Mouse (Mus musculus) forebrain, embryonic 13.5 days (tissue): ENCODE measurements around the gene Plbd1. TPM values are rescaled to one million over a fixed set of nuclear protein-coding genes. Genes with fewer than 3 reads are reported as not detected.

ENCODE experiments used
- ATAC-seq: fragments of 200-750 bp; cut with Nextera tagmentation; 2 replicates; pipeline ENCODE4 v1.8.0; 2017
- H3K27ac ChIP-seq: fragments of 300-500 bp; sonication (generic); 2 replicates; pipeline ENCODE4 v1.5.1; 2015; ENCODE audit warnings: inconsistent platforms, mild to moderate bottlenecking, moderate library complexity
- H3K27me3 ChIP-seq: fragments of 300-500 bp; sonication (generic); 2 replicates; pipeline ENCODE4 v1.6.1; 2015; ENCODE audit warnings: mild to moderate bottlenecking, inconsistent platforms
- H3K36me3 ChIP-seq: fragments of 300-500 bp; sonication (generic); 2 replicates; pipeline ENCODE4 v1.6.1; 2015; ENCODE audit warnings: mild to moderate bottlenecking, inconsistent platforms; ENCODE audit not compliant: poor library complexity, severe bottlenecking
- H3K4me1 ChIP-seq: fragments of 300-500 bp; sonication (generic); 2 replicates; pipeline ENCODE4 v1.6.1; 2015; ENCODE audit warnings: inconsistent platforms
- H3K4me2 ChIP-seq: fragments of 300-500 bp; sonication (generic); 2 replicates; pipeline ENCODE4 v1.6.1; 2015; ENCODE audit warnings: inconsistent platforms, mild to moderate bottlenecking, moderate library complexity
- H3K4me3 ChIP-seq: fragments of 300-500 bp; sonication (generic); 2 replicates; pipeline ENCODE4 v1.5.1; 2015; ENCODE audit warnings: mild to moderate bottlenecking, inconsistent platforms
- H3K9ac ChIP-seq: fragments of 300-500 bp; sonication (generic); 2 replicates; pipeline ENCODE4 v1.6.1; 2015; ENCODE audit warnings: mild to moderate bottlenecking, inconsistent platforms
- H3K9me3 ChIP-seq: fragments of 300-500 bp; sonication (generic); replicated peaks from 2 replicates; pipeline ENCODE4 v1.6.1; 2016; ENCODE audit warnings: inconsistent platforms
- WGBS: fragments of 180-500 bp; shearing (Covaris S2); methylation state at CpG from one replicate; pipeline ENCODE4 v1.1.7; 2015; 5-methylcytosine and 5-hydroxymethylcytosine counted together
- polyA plus RNA-seq: library from polyadenylated mRNA; unstranded; fragments of >200 nt; fragmentation: Nextera tagmentation; extraction: Ambion mirVana; gene quantifications from 2 replicates; pipeline ENCODE4 v1.2.1, GENCODE M21; 2015

Plbd1 gene
- 0.28 and 0.33 TPM in 2 replicates for polyA plus RNA-seq

DNA sequence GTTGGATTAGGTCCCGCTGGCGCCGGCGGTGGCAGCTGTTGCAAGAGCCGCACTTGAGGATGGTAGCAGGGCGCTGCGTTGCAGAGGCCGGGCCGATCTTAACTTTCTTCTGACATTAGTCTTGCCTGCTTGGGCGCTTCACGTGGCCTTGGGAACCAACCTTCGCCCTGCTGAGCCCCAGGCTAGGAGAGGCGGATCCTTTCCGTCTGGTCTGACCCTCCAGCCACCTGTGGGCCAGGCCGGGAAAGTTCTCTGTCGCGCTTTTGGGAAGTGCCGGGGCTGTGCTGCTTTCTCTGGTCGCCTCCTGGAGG is at the start of gene Plbd1:
Gene Plbd1, minus strand, starts transcription at position 223 of the 311 bp plus-strand sequence.
- Histone ChIP-seq H3K4me1 (peaks cover 10% of the 10 kb centered on the region), H3K27me3 (peaks cover 40% of the 10 kb centered on the region), H3K9ac (peak within 1 kb of the TSS; percentile 48; the same call in 1 of the 2 replicates), H3K36me3 (no peaks in the 10 kb centered on the region), H3K27ac (no peak within 1 kb of the TSS), H3K4me2 (peak within 1 kb of the TSS; percentile 60), H3K9me3 (no peaks in the 10 kb centered on the region), H3K4me3 (peak within 1 kb of the TSS; percentile 34)
- 0 out of 2 replicates have a peak, but pooled peaks have one; percentile 27 for ATAC-seq
- 1% methylated on average over 19 of the region's 19 CpGs for WGBS

DNA sequence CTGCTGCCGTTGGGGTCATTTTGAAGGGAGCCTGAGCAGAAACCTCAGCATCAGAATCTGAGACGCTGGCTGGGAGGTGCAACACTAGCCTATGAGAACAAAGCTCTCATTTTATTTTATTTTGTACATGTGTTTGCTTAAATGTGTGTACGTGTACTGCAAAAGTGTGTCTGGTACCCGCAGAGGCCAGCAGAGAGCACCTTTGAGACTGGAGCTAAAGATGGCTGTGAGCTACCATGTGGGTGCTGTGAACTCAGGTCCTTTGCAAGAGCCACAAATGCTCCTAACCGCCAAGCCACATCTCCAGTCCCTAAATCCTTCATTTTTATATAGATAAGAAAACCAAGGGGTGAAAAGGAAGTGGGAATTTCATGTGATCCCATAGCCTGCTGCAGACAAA is 48.7 kb upstream of the Plbd1 start:
- no peaks in the 10 kb centered on the region for H3K27me3 ChIP-seq
- no peaks in the 10 kb centered on the region for H3K36me3 ChIP-seq
- WGBS: 87% methylated on average over 5 of the region's 5 CpGs
- H3K27ac ChIP-seq: no peak overlapping the region
- no peaks in the 10 kb centered on the region for H3K9me3 ChIP-seq
- H3K4me3 ChIP-seq: no peak overlapping the region
- no peak for ATAC-seq
- H3K4me2 ChIP-seq: no peak overlapping the region
- no peak overlapping the region for H3K9ac ChIP-seq
- no peaks in the 10 kb centered on the region for H3K4me1 ChIP-seq

DNA sequence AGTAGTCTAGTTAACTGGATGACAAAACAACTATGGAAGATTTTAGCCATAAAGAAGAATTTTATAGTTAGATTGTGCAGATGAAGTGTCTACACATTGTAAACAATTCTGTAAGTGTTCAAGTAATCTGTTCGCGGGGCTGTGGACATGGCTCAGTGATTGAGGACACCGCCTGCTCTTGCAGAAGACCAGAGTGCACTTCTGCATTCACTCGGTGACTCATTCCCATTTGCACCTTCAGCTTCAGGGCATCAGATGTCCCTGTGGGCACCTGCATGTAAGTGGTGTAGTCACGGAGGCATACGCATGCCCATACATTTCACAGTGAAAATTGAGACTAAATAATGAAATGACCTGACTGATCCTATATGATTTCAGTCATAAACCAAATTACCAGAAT is 46.9 kb upstream of the Plbd1 start:
- WGBS: 92% methylated on average over 6 of the region's 6 CpGs
- no peaks in the 10 kb centered on the region for H3K36me3 ChIP-seq
- H3K9ac ChIP-seq: no peak overlapping the region
- H3K9me3 ChIP-seq: no peaks in the 10 kb centered on the region
- H3K4me2 ChIP-seq: no peak overlapping the region
- no peak overlapping the region for H3K4me3 ChIP-seq
- H3K4me1 ChIP-seq: no peaks in the 10 kb centered on the region
- no peak overlapping the region for H3K27ac ChIP-seq
- H3K27me3 ChIP-seq: no peaks in the 10 kb centered on the region
- no peak for ATAC-seq

DNA sequence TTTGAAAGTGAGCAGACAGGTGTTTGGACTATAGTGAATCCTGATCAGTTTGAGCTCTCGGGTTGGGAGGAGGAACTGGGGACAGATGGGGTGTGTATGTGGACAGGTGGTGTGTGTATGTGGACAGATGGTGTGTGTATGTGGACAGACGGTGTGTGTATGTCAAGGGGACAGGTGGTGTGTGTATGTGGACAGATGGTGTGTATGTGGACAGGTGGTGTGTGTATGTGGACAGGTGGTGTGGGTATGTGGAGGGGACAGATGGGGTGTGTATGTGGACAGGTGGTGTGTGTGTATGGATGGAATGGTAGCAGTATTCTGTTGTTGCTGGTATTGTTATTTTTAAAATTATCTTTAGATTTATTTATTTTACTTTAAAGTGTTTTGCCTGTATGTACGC is 40.1 kb upstream of the Plbd1 start:
- Histone ChIP-seq H3K27ac (no peak overlapping the region), H3K36me3 (no peaks in the 10 kb centered on the region), H3K27me3 (no peaks in the 10 kb centered on the region), H3K4me2 (no peak overlapping the region), H3K4me1 (no peaks in the 10 kb centered on the region), H3K4me3 (no peak overlapping the region), H3K9me3 (no peaks in the 10 kb centered on the region), H3K9ac (no peak overlapping the region)
- no peak for ATAC-seq
- 92% methylated on average over 3 of the region's 3 CpGs for WGBS

DNA sequence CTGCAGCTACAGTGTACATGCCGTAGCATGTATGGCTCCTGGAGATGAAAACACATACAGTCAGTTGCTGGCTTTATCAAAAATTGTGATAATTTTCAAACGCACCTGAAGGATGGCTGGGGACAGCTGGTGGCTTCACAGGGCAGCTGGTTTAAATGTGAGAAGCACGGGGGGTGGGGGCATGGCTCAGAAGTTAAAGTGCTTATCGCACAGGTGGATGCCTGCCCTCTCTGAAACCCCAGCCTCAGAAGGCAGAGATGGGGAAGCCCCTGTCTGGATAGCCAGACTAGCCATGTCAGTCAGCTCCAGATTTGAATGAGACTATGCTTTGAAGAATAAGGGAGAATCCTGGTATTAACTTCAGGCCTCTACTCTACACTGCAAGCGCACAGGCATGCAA is 39.5 kb upstream of the Plbd1 start:
- no peak overlapping the region for H3K4me2 ChIP-seq
- H3K4me3 ChIP-seq: no peak overlapping the region
- no peak overlapping the region for H3K9ac ChIP-seq
- no peak for ATAC-seq
- 88% methylated on average over 5 of the region's 5 CpGs for WGBS
- no peaks in the 10 kb centered on the region for H3K9me3 ChIP-seq
- H3K27ac ChIP-seq: no peak overlapping the region
- no peaks in the 10 kb centered on the region for H3K4me1 ChIP-seq
- no peaks in the 10 kb centered on the region for H3K36me3 ChIP-seq
- no peaks in the 10 kb centered on the region for H3K27me3 ChIP-seq

DNA sequence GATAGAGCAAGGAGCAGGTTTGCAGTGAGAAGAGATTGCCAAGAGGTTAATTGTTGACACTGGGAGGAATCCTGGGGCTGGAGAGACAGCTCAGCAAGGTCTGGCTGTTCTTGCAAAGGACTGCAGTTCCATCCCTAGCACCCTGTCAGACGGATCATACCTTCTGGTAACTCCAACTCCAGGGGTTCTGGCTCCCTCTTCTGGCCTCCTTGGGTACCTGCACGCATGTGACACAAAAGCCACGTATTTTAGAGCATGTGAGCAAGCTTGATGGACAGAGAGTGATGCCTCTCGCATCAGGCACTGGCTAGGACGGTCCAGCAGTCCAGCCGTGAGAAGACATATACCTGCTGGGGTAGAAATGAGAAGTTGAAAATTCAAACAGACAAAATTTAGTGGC is 29.6 kb upstream of the Plbd1 start:
- Histone ChIP-seq H3K36me3 (no peaks in the 10 kb centered on the region), H3K9ac (no peak overlapping the region), H3K27ac (no peak overlapping the region), H3K4me2 (no peak overlapping the region), H3K9me3 (no peaks in the 10 kb centered on the region), H3K27me3 (no peaks in the 10 kb centered on the region), H3K4me1 (no peaks in the 10 kb centered on the region), H3K4me3 (no peak overlapping the region)
- 89% methylated on average over 6 of the region's 6 CpGs for WGBS
- no peak for ATAC-seq

DNA sequence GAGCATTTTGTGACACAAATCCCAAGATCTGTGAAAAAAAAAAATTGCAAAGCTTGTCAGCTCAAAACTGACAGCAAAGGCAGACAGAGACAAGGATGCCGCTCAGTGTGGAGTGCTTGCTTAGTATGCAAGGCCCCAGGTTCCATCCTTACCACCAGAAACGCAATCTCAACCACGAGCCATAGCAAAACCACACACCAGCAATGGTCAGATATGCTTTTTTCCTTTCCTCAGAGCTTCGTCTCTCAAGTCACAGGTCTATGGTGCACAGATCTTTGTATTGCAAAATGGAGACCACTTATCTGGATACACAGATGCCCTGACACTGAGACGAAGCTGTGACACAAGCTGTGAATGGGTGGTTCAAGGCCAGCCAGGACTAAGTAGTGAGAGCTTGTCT is 28.8 kb upstream of the Plbd1 start:
- H3K9ac ChIP-seq: no peak overlapping the region
- no peak overlapping the region for H3K27ac ChIP-seq
- no peaks in the 10 kb centered on the region for H3K36me3 ChIP-seq
- no peak overlapping the region for H3K4me2 ChIP-seq
- ATAC-seq: no peak
- H3K9me3 ChIP-seq: no peaks in the 10 kb centered on the region
- 79% methylated on average over 5 of the region's 5 CpGs for WGBS
- no peak overlapping the region for H3K4me3 ChIP-seq
- no peaks in the 10 kb centered on the region for H3K4me1 ChIP-seq
- H3K27me3 ChIP-seq: no peaks in the 10 kb centered on the region

DNA sequence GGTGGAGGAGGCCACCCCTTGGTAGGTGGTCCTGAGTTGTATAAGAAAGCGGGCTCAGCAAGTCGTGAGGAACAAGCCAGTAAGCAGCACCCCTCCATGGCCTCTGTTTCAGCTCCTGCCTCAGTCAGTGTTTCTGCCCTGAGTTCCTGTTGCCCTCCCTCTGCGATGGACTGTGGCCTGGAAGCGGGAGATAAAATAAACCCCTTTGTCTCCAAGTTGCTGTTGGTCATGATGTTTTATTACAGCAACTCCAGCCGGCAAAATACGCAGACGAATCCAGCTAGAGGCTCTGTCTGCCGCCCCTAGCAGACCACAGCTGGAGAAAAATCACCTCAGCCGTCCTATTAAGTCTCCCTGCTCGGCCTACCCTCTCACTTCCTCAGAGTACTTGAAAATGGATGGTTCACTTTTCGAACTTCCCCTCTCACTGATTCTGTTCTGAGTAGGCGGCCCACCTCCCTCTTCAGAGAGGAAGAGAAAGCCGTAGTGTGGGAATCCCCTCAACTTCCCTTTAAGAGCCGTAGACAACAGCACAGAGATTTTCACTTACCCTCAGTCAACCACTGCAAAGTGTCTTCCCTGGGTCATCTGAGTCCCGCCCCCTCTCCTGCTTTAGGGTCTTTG is 28.2 kb upstream of the Plbd1 start:
- H3K9ac ChIP-seq: no peak overlapping the region
- no peaks in the 10 kb centered on the region for H3K9me3 ChIP-seq
- H3K27me3 ChIP-seq: no peaks in the 10 kb centered on the region
- no peaks in the 10 kb centered on the region for H3K36me3 ChIP-seq
- H3K4me3 ChIP-seq: no peak overlapping the region
- ATAC-seq: no peak
- H3K27ac ChIP-seq: no peak overlapping the region
- H3K4me1 ChIP-seq: no peaks in the 10 kb centered on the region
- no peak overlapping the region for H3K4me2 ChIP-seq
- 88% methylated on average over 15 of the region's 15 CpGs for WGBS

DNA sequence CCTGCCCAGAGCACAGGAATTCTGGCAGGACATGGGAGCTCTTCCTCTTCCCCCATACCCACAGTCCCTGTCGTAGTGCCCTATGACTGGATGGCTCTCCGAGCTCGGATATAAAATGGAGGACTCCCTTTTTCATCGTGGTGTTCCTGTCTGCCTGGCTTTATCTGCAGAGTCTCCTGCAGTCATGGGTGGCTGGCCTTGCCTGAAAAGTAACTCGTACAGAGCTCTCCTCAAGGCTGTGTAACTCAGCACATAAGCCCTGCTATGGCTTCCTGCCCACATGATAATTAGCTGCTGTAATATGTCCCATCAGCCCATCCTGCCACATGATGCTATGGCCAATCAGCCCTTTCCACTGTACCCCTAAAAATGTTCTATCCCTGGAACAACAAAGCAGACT is 23.7 kb upstream of the Plbd1 start:
- no peak overlapping the region for H3K27ac ChIP-seq
- H3K36me3 ChIP-seq: no peaks in the 10 kb centered on the region
- WGBS: 84% methylated on average over 5 of the region's 5 CpGs
- no peaks in the 10 kb centered on the region for H3K4me1 ChIP-seq
- H3K4me3 ChIP-seq: no peak overlapping the region
- no peak overlapping the region for H3K9ac ChIP-seq
- H3K9me3 ChIP-seq: no peaks in the 10 kb centered on the region
- no peak for ATAC-seq
- H3K27me3 ChIP-seq: no peaks in the 10 kb centered on the region
- H3K4me2 ChIP-seq: no peak overlapping the region

DNA sequence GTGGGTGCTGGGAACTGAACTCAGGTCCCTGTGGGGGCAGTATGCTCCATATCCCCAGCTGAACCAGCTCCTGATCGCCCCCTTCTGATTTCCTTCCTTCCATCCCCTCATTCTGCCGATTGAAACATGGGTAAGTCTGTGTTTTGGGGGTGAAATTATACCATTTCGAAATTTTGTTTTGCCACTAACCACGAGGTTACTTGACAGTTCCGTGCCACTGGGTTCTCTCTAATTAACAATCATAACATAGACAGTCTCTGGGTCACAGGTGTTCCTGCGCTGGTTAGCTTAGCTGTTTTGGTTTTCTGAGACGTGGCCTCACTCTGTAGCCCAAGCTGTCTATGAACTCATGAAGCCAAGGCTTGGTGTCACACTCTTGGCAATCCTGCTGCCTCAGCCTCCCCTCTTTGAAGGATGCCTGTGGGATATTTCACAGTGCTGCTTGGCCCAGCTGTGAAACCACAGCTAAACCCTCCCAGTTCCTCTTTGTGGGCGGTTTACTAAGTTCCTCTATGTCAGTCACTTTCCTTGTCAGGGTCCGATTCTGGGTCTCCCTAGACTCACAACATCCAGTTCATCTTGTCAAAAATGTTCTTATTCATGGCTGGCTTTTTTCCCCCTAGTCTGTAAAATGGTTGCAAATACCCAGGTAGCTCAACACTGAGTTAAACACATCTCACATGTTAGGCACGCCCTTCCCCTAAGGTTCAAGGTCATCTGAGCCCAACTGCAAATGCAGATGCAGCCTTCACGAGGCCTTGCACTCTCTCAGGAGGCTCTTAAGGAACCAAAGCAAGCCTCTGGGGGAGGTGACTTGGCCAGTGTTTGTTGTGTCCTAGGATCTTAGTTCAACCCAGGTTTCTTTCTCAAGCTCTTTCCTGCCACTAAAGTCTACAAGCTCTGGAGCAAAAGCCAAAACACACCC is 21.9 kb upstream of the Plbd1 start:
- Histone ChIP-seq H3K27me3 (no peaks in the 10 kb centered on the region), H3K4me1 (no peaks in the 10 kb centered on the region), H3K27ac (no peak overlapping the region), H3K36me3 (no peaks in the 10 kb centered on the region), H3K4me2 (no peak overlapping the region), H3K4me3 (no peak overlapping the region), H3K9ac (no peak overlapping the region), H3K9me3 (no peaks in the 10 kb centered on the region)
- WGBS: 85% methylated on average over 11 of the region's 11 CpGs
- no peak for ATAC-seq

DNA sequence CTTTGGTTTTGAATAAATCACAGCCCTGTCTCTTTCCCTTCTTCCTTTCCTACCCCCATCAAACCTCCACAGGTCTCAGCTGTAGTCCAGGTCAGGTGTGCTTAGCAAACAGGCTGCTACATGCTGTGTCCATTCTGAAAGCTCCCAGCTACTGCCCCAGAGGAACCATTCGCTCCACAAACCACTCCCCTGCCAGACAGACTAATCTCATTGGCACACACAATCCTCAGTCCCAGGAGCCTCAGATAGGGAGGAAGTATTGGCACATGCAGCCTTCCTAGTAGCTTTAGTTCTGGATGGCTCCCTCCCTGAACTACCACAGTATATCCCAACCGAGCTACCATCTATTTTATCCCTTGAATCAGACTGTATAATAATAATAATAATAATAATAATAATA is 17.7 kb upstream of the Plbd1 start:
- Histone ChIP-seq H3K4me2 (no peak overlapping the region), H3K27ac (no peak overlapping the region), H3K4me3 (no peak overlapping the region), H3K4me1 (no peaks in the 10 kb centered on the region), H3K9ac (no peak overlapping the region), H3K9me3 (no peaks in the 10 kb centered on the region), H3K27me3 (no peaks in the 10 kb centered on the region), H3K36me3 (no peaks in the 10 kb centered on the region)
- 34% methylated on average over 2 of the region's 2 CpGs for WGBS
- no peak for ATAC-seq

DNA sequence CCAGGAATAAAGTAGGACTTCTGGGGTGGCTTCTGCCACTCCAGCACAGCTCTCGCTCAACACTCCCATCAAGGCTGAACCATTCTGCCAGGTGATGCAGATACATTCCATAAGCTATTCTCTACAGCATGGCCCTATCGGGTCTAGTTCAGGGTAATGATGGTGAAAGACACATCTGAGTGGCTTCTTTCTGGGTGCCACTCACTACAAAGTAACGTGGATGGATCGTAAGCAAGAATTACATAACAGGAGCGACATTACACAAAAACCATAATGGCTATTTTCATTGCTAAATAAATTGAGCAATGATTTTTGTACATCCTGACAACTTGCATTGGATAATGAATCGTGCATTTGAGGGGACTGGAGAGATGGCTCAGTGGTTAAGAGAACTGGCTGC is 13.2 kb upstream of the Plbd1 start:
- Histone ChIP-seq H3K9ac (no peak overlapping the region), H3K9me3 (no peaks in the 10 kb centered on the region), H3K4me3 (no peak overlapping the region), H3K4me2 (no peak overlapping the region), H3K36me3 (no peaks in the 10 kb centered on the region), H3K27me3 (no peaks in the 10 kb centered on the region), H3K27ac (no peak overlapping the region), H3K4me1 (no peaks in the 10 kb centered on the region)
- ATAC-seq: no peak
- 91% methylated on average over 6 of the region's 6 CpGs for WGBS
